Mouse (Mus musculus) liver, embryonic 14.5 days (tissue): ENCODE results near the gene Pde4b.

Experiments used
- CTCF ChIP-seq: IDR thresholded peaks from 2 replicates; pipeline ENCODE4 v1.5.1; 2016; ENCODE audit warnings: antibody characterized with exemption, low read depth, control low read depth
- EP300 ChIP-seq: IDR thresholded peaks from 2 replicates; pipeline ENCODE4 v1.6.1; 2016; ENCODE audit warnings: antibody characterized with exemption, low read depth

GRCm38 (mm10) chr4:102316011-102316410 lies 228.7 kb downstream of the Pde4b start:
- TF ChIP-seq CTCF (no peak), EP300 (no peak)
